Mouse (Mus musculus) spleen, adult 2 months (tissue): ENCODE measurements around the gene Olfr525.

Experiments used
- CTCF ChIP-seq: fragments of 200-500 bp; IDR thresholded peaks from 2 replicates; pipeline ENCODE4 v1.5.1; 2011; ENCODE audit warnings: mild to moderate bottlenecking, inconsistent platforms; ENCODE audit not compliant: insufficient read depth, insufficient read length, insufficient replicate concordance; ENCODE audit errors: extremely low read depth
- POLR2A ChIP-seq: fragments of 200-500 bp; IDR thresholded peaks from 2 replicates; pipeline ENCODE4 v1.6.1; 2011; ENCODE audit warnings: low read depth, low read length, inconsistent platforms

- no peak for TF ChIP-seq POLR2A
- no peak for TF ChIP-seq CTCF
Measured at GRCm38 (mm10) chr7:140295746-140296145, 24.9 kb upstream of the Olfr525 start.
